Mouse (Mus musculus): ENCODE measurements at regions not wholly inside any gene's neighbourhood (a gene's known extent, or its start where the extent isn't known, plus 50 kb on each side); places are given as distances from the start of the nearest gene placed in this dataset.

- Histone ChIP-seq H3K9ac (replicated peaks; ENCODE audit: low read depth, low read length) (no peak overlapping the region), H3K27ac (ENCODE audit: low read length) (no peak overlapping the region), H3K9me3 (ENCODE audit: control insufficient read depth, low read length) (no peaks in the 10 kb centered on the region), H3K4me2 (ENCODE audit: low read length) (no peak overlapping the region), H3K4me1 (replicated peaks; ENCODE audit: control insufficient read depth, insufficient read depth, low read length) (no peaks in the 10 kb centered on the region), H3K4me3 (replicated peaks; ENCODE audit: low read length) (no peak overlapping the region), H3K36me3 (ENCODE audit: control insufficient read depth, insufficient read depth) (no peaks in the 10 kb centered on the region), H3K27me3 (replicated peaks; ENCODE audit: control insufficient read depth, insufficient read depth, low read length) (no peaks in the 10 kb centered on the region)
- 96% methylated on average over 4 of the region's 4 CpGs for WGBS
- no peak for ATAC-seq
These were observed 110.8 kb downstream of the Qrsl1 start for GRCm38 (mm10) chr10:43790780-43791179.

- Histone ChIP-seq H3K9ac (replicated peaks; ENCODE audit: low read depth, low read length) (no peak overlapping the region), H3K27me3 (replicated peaks; ENCODE audit: control insufficient read depth, insufficient read depth, low read length) (no peaks in the 10 kb centered on the region), H3K36me3 (ENCODE audit: control insufficient read depth, insufficient read depth) (no peaks in the 10 kb centered on the region), H3K27ac (ENCODE audit: low read length) (no peak overlapping the region), H3K4me2 (ENCODE audit: low read length) (no peak overlapping the region), H3K4me1 (replicated peaks; ENCODE audit: control insufficient read depth, insufficient read depth, low read length) (no peaks in the 10 kb centered on the region), H3K4me3 (replicated peaks; ENCODE audit: low read length) (no peak overlapping the region), H3K9me3 (ENCODE audit: control insufficient read depth, low read length) (no peaks in the 10 kb centered on the region)
- ATAC-seq: no peak
- 91% methylated on average over 4 of the region's 4 CpGs for WGBS
These were observed 110.0 kb downstream of the Qrsl1 start for GRCm38 (mm10) chr10:43791525-43792021.

- 42% methylated on average over 3 of the region's 3 CpGs for WGBS
- no peaks in the 10 kb centered on the region for H3K36me3 ChIP-seq (ENCODE audit: control insufficient read depth, insufficient read depth)
- no peaks in the 10 kb centered on the region for H3K27me3 ChIP-seq (replicated peaks; ENCODE audit: control insufficient read depth, insufficient read depth, low read length)
- H3K4me3 ChIP-seq (replicated peaks; ENCODE audit: low read length): no peak overlapping the region
- H3K27ac ChIP-seq (ENCODE audit: low read length): no peak overlapping the region
- H3K9me3 ChIP-seq (ENCODE audit: control insufficient read depth, low read length): no peaks in the 10 kb centered on the region
- H3K9ac ChIP-seq (replicated peaks; ENCODE audit: low read depth, low read length): no peak overlapping the region
- H3K4me2 ChIP-seq (ENCODE audit: low read length): no peak overlapping the region
- ATAC-seq: no peak
- no peaks in the 10 kb centered on the region for H3K4me1 ChIP-seq (replicated peaks; ENCODE audit: control insufficient read depth, insufficient read depth, low read length)
These were observed 108.9 kb downstream of the Qrsl1 start for GRCm38 (mm10) chr10:43792618-43793017.

GRCm38 (mm10) chr10:43794587-43794986 is 107.0 kb downstream of the Qrsl1 start:
- H3K4me1 ChIP-seq (replicated peaks; ENCODE audit: control insufficient read depth, insufficient read depth, low read length): no peaks in the 10 kb centered on the region
- no peak for ATAC-seq
- WGBS: 90% methylated on average over 9 of the region's 9 CpGs

GRCm38 (mm10) chr10:43800077-43800476 is 101.5 kb downstream of the Qrsl1 start:
- Histone ChIP-seq H3K4me2 (ENCODE audit: low read length) (no peak overlapping the region), H3K27ac (ENCODE audit: low read length) (no peak overlapping the region), H3K9ac (replicated peaks; ENCODE audit: low read depth, low read length) (no peak overlapping the region), H3K27me3 (replicated peaks; ENCODE audit: control insufficient read depth, insufficient read depth, low read length) (no peaks in the 10 kb centered on the region), H3K4me3 (replicated peaks; ENCODE audit: low read length) (no peak overlapping the region), H3K9me3 (ENCODE audit: control insufficient read depth, low read length) (no peaks in the 10 kb centered on the region), H3K4me1 (replicated peaks; ENCODE audit: control insufficient read depth, insufficient read depth, low read length) (no peaks in the 10 kb centered on the region), H3K36me3 (ENCODE audit: control insufficient read depth, insufficient read depth) (no peaks in the 10 kb centered on the region)
- WGBS: 97% methylated on average over 3 of the region's 3 CpGs
- ATAC-seq: no peak

More at GRCm38 (mm10) chr10:43794587-43794986, 107.0 kb downstream of the Qrsl1 start:
- no peaks in the 10 kb centered on the region for H3K27me3 ChIP-seq (replicated peaks; ENCODE audit: control insufficient read depth, insufficient read depth, low read length)
- no peak overlapping the region for H3K9ac ChIP-seq (replicated peaks; ENCODE audit: low read depth, low read length)
- no peaks in the 10 kb centered on the region for H3K36me3 ChIP-seq (ENCODE audit: control insufficient read depth, insufficient read depth)
- no peak overlapping the region for H3K4me3 ChIP-seq (replicated peaks; ENCODE audit: low read length)
- no peak overlapping the region for H3K4me2 ChIP-seq (ENCODE audit: low read length)
- H3K9me3 ChIP-seq (ENCODE audit: control insufficient read depth, low read length): no peaks in the 10 kb centered on the region
- no peak overlapping the region for H3K27ac ChIP-seq (ENCODE audit: low read length)

GRCm38 (mm10) chr10:43815291-43815690 is 86.3 kb downstream of the Qrsl1 start:
- Histone ChIP-seq H3K9me3 (ENCODE audit: control insufficient read depth, low read length) (no peaks in the 10 kb centered on the region), H3K27me3 (replicated peaks; ENCODE audit: control insufficient read depth, insufficient read depth, low read length) (no peaks in the 10 kb centered on the region), H3K4me2 (ENCODE audit: low read length) (no peak overlapping the region), H3K9ac (replicated peaks; ENCODE audit: low read depth, low read length) (no peak overlapping the region), H3K27ac (ENCODE audit: low read length) (no peak overlapping the region), H3K36me3 (ENCODE audit: control insufficient read depth, insufficient read depth) (no peaks in the 10 kb centered on the region), H3K4me3 (replicated peaks; ENCODE audit: low read length) (no peak overlapping the region), H3K4me1 (replicated peaks; ENCODE audit: control insufficient read depth, insufficient read depth, low read length) (no peaks in the 10 kb centered on the region)
- no peak for ATAC-seq
- 77% methylated on average over 5 of the region's 5 CpGs for WGBS

- no peak overlapping the region for H3K9ac ChIP-seq (replicated peaks; ENCODE audit: low read depth, low read length)
- H3K27me3 ChIP-seq (replicated peaks; ENCODE audit: control insufficient read depth, insufficient read depth, low read length): no peaks in the 10 kb centered on the region
- no peak overlapping the region for H3K27ac ChIP-seq (ENCODE audit: low read length)
- WGBS: 73% methylated on average over 9 of the region's 9 CpGs
- ATAC-seq: no peak
- no peak overlapping the region for H3K4me2 ChIP-seq (ENCODE audit: low read length)
- H3K4me3 ChIP-seq (replicated peaks; ENCODE audit: low read length): no peak overlapping the region
- no peaks in the 10 kb centered on the region for H3K4me1 ChIP-seq (replicated peaks; ENCODE audit: control insufficient read depth, insufficient read depth, low read length)
- H3K9me3 ChIP-seq (ENCODE audit: control insufficient read depth, low read length): no peaks in the 10 kb centered on the region
- no peaks in the 10 kb centered on the region for H3K36me3 ChIP-seq (ENCODE audit: control insufficient read depth, insufficient read depth)
These were observed 83.9 kb downstream of the Qrsl1 start for GRCm38 (mm10) chr10:43817522-43818198.

- 93% methylated on average over 5 of the region's 5 CpGs for WGBS
- no peak for ATAC-seq
- Histone ChIP-seq H3K27me3 (replicated peaks; ENCODE audit: control insufficient read depth, insufficient read depth, low read length) (no peaks in the 10 kb centered on the region), H3K9ac (replicated peaks; ENCODE audit: low read depth, low read length) (no peak overlapping the region), H3K9me3 (ENCODE audit: control insufficient read depth, low read length) (no peaks in the 10 kb centered on the region), H3K4me2 (ENCODE audit: low read length) (no peak overlapping the region), H3K36me3 (ENCODE audit: control insufficient read depth, insufficient read depth) (no peaks in the 10 kb centered on the region), H3K4me1 (replicated peaks; ENCODE audit: control insufficient read depth, insufficient read depth, low read length) (no peaks in the 10 kb centered on the region), H3K4me3 (replicated peaks; ENCODE audit: low read length) (no peak overlapping the region), H3K27ac (ENCODE audit: low read length) (no peak overlapping the region)
These were observed 82.9 kb downstream of the Qrsl1 start for GRCm38 (mm10) chr10:43818623-43819022.

GRCm38 (mm10) chr10:43819434-43819833 is 82.1 kb downstream of the Qrsl1 start:
- H3K4me1 ChIP-seq (replicated peaks; ENCODE audit: control insufficient read depth, insufficient read depth, low read length): no peaks in the 10 kb centered on the region
- H3K36me3 ChIP-seq (ENCODE audit: control insufficient read depth, insufficient read depth): no peaks in the 10 kb centered on the region
- 96% methylated on average over 6 of the region's 6 CpGs for WGBS
- H3K27me3 ChIP-seq (replicated peaks; ENCODE audit: control insufficient read depth, insufficient read depth, low read length): no peaks in the 10 kb centered on the region
- no peaks in the 10 kb centered on the region for H3K9me3 ChIP-seq (ENCODE audit: control insufficient read depth, low read length)
- no peak overlapping the region for H3K4me2 ChIP-seq (ENCODE audit: low read length)
- no peak overlapping the region for H3K4me3 ChIP-seq (replicated peaks; ENCODE audit: low read length)
- no peak overlapping the region for H3K27ac ChIP-seq (ENCODE audit: low read length)
- no peak for ATAC-seq
- no peak overlapping the region for H3K9ac ChIP-seq (replicated peaks; ENCODE audit: low read depth, low read length)

- Histone ChIP-seq H3K9me3 (ENCODE audit: control insufficient read depth, low read length) (no peaks in the 10 kb centered on the region), H3K4me3 (replicated peaks; ENCODE audit: low read length) (no peak overlapping the region), H3K4me2 (ENCODE audit: low read length) (no peak overlapping the region), H3K36me3 (ENCODE audit: control insufficient read depth, insufficient read depth) (no peaks in the 10 kb centered on the region), H3K27ac (ENCODE audit: low read length) (no peak overlapping the region), H3K9ac (replicated peaks; ENCODE audit: low read depth, low read length) (no peak overlapping the region), H3K27me3 (replicated peaks; ENCODE audit: control insufficient read depth, insufficient read depth, low read length) (no peaks in the 10 kb centered on the region), H3K4me1 (replicated peaks; ENCODE audit: control insufficient read depth, insufficient read depth, low read length) (no peaks in the 10 kb centered on the region)
- 82% methylated on average over 1 of the region's 1 CpGs for WGBS
- ATAC-seq: no peak
These were observed 78.9 kb downstream of the Qrsl1 start for GRCm38 (mm10) chr10:43822615-43823014.
